Mouse (Mus musculus) B cell, adult 2 months (primary cell): ENCODE data around the gene Rbm4.

Source experiments
- DNase-seq, 2 experiments: peaks; one replicate each; pipeline ENCODE4 v3.0.0; 2022

Rbm4 gene

GRCm38 (mm10) chr19:4739053-4739452, 54.6 kb downstream of the Rbm4 start:
- no peak for DNase-seq

GRCm38 (mm10) chr19:4737866-4738265, 55.8 kb downstream of the Rbm4 start:
- DNase-seq = no peak
